Mouse (Mus musculus): ENCODE data around the gene 4930402F06Rik.

4930402F06Rik gene

GRCm38 (mm10) chr2:35416473-35416872 is 19.5 kb upstream of the 4930402F06Rik start:
- no peak for DNase-seq (ENCODE audit: low read depth)

GRCm38 (mm10) chr2:35412810-35413209 is 15.8 kb upstream of the 4930402F06Rik start:
- no peak for DNase-seq (ENCODE audit: low read depth)

DNA sequence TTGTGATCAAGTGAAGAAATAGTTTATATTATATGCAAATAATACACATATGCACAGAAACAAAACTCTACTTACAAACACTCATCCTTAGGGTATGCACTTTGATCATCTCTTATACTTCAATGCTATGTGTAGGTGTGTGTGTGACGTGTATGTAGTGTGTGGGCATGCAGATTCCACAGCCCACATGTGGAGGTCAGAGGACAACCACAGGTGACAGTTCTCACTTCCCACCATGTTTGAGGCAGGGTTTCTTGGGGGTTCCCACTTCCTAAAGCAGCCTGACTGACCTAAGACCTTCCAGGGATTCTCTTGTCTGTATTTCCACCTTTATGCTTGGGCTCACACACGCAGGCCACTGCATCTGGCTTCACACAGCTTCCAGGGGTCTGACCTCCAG is 15.3 kb upstream of the 4930402F06Rik start:
- DNase-seq (ENCODE audit: low read depth) = no peak

GRCm38 (mm10) chr2:35411640-35412190 is 14.7 kb upstream of the 4930402F06Rik start:
- DNase-seq (ENCODE audit: low read depth) = no peak

- no peak for DNase-seq (ENCODE audit: low read depth)
Measured at GRCm38 (mm10) chr2:35409466-35409865, 12.5 kb upstream of the 4930402F06Rik start.

- DNase-seq (ENCODE audit: low read depth) = no peak
Measured at GRCm38 (mm10) chr2:35408409-35409110, 11.6 kb upstream of the 4930402F06Rik start.

DNA sequence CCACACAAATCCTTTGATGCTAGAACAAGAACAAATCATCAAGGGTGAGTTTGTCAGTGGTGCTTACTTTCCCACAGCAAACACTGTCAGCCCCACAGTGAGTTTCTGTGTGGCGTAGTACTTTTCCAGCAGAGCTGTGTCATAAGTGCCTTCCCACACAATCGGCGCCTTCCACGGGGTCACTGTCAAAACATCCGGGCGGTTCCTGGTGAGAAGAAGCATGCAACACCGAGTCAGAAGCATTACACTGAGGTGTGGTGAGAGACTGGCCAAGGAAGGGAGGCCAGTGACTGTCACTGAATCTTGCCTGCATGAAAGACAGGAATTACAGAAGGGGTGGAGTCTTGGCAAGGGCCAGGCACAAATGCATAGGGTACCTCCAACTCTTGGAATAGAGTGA is 10.9 kb upstream of the 4930402F06Rik start:
- DNase-seq (ENCODE audit: low read depth) = no peak

DNA sequence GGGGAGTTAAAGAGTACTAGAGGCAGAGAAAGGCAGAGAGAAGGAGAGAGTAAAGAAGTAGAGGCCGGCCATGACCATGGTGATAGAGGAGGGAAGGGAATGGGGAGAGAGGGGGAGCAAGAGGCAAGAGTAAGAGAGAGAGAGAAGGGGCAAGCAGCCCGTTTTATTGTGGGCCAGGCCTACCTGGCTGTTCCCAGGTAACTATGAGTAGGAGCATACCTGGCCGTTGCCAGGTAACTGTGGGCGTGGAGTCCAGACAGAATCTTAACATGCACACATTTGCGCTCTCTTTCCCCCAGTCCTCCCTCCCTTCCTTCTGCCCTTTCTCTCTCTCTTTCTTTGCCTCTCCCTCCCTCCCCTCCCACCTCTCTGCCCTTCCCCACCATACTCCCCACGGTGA is 10.3 kb upstream of the 4930402F06Rik start:
- no peak for DNase-seq (ENCODE audit: low read depth)

GRCm38 (mm10) chr2:35406611-35407010 is 9.6 kb upstream of the 4930402F06Rik start:
- DNase-seq (ENCODE audit: low read depth) = no peak

DNA sequence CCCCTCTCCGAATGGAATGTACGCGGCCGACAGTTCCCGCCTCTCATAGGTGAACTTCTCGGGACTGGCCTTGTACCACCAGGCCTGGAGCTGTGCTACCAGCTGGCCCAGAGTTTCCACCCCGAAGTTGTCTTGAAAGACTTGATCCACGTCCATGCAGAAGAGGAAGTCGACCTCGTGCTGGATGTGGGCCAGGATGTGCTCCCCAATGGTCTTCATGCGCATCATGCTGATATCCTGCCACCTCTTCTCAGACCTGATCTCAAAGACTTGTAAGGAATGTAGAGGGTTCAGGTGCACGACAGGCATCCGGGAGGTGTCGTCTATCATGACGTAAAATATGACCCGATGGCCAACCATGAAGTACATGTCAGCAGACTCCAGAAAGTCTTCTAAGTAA is 5.4 kb upstream of the 4930402F06Rik start:
- no peak for DNase-seq (ENCODE audit: low read depth)

DNA sequence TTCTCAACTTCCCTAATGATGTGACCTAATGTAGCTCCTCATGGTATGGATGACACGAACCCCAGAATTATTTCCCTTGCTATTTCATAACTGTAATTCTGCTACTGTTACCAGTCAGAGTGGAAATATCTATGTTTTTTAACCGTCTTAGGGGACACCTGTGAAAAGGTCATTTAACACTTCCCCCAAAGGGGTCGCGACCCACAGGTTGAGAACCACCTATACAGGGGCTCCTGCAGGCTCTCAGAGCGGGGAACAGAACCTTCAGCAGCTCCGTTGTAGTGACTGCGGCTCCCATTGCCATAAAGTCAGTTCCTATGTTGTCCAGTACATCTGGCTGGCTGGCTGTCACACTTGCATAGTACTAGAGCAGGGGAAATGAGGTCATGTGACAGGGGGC is 3.8 kb upstream of the 4930402F06Rik start:
- no peak for DNase-seq (ENCODE audit: low read depth)

GRCm38 (mm10) chr2:35398184-35398828 is 1.3 kb upstream of the 4930402F06Rik start:
- no peak for DNase-seq (ENCODE audit: low read depth)

- peak; percentile 51 for DNase-seq (ENCODE audit: low read depth)
Measured at GRCm38 (mm10) chr2:35397590-35398173, 707 bp upstream of the 4930402F06Rik start.

GRCm38 (mm10) chr2:35385441-35385871 is 11.5 kb downstream of the 4930402F06Rik start:
- DNase-seq (ENCODE audit: low read depth) = no peak

DNA sequence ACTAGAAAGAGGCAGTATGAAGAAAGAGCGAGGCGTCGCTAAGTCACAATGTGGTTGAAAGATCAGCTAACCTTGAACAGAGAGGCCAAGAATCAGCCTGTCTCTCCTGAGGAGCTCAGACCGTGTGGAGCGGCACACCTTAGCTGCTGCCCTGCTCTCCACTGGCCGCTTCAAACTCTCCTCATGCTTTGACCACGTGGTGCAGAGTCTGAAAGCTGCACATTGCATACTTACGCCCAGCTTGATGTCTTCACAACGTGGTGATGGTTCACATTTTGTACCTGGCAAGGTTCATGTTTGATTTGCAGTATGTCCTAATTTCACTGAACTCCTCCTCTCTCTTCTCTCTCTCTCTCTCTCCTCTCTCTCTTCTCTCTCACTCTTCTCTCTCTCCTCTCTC is 17.7 kb downstream of the 4930402F06Rik start:
- no peak for DNase-seq (ENCODE audit: low read depth)

DNA sequence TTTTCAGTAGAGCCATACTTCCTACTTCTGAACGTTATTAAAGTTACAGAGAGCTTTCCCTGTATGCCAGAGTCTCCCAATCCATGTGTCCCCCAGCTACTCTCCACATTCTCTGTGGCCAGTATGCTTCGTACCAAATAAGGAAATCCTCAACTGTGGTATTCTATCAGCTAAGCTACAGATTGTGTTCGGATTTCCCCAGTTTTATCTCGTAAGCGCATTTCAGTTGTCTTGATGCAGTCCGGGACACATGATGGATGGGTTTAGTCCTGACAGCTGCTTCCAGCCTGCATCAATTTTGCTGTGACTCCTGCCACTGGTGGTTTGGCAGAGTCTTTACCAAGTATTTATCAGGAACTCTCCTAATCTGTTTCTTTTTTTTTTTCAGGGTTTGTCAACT is 19.4 kb downstream of the 4930402F06Rik start:
- DNase-seq (ENCODE audit: low read depth) = no peak

DNA sequence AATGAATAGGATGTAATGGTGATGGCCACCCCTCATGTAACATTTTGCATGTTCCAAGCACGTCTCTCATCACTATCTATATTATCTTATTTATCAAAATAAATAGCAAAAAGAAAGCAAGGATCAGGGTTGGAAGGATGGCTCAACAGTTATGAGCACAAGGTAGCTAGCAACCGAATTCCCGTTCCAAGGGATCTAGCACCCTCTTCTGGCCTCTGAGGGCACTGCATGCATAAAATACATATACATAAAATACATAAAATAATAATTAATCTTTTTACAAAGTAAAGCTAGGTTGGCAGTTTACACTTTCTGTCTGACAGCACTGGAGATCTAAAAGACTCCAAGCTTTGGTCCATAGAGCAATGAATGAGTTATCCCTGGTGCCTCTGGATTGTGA is 24.0 kb downstream of the 4930402F06Rik start:
- DNase-seq (ENCODE audit: low read depth) = no peak

DNA sequence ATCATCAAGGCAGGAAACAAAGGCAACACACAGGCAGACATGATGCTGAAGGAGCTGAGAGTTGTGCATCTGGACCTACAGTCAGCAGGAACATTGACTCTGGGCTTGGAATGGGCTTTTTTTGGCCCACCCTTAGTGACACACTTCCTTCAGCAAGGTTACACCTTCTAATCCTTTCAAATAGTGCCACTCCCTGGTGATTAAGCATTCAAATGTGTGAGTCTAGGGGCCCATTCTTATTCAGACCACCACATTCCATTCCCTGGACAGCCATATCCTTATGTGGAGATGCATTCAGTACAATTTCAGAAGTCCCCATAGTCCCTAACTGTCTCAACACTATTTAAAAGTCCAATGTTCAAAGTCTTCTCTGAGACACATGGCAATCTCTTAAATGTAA is 26.3 kb downstream of the 4930402F06Rik start:
- DNase-seq (ENCODE audit: low read depth) = no peak

- DNase-seq (ENCODE audit: low read depth) = no peak
Measured at GRCm38 (mm10) chr2:35367629-35368028, 29.3 kb downstream of the 4930402F06Rik start, which contains the start of gene 4930568D16Rik. TSS of gene 4930568D16Rik (minus strand) at chr2:35367729.

DNA sequence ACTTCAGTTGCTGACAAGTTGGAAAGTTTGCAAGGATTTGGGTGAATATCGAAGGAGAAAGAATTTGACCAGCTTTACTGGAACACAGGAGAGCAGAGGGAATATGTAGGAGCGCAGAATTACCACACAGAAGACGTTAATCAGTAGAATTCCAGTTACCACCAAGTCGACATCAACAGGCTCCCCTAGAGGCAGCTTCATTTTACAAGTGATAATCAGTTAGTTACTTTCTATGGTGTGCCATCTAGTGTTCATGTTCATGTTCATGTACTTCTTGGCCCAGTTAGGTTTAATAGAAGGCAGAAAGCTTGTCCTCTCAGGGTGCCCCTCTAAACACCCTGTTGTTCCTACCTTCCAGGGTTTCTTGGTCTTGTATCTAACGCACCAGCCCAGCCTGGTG is 47.8 kb downstream of the 4930402F06Rik start:
- peak; percentile 42 for DNase-seq (ENCODE audit: low read depth)

GRCm38 (mm10) chr2:35345984-35346383 is 51.0 kb downstream of the 4930402F06Rik start:
- no peak for DNase-seq (ENCODE audit: low read depth)

DNA sequence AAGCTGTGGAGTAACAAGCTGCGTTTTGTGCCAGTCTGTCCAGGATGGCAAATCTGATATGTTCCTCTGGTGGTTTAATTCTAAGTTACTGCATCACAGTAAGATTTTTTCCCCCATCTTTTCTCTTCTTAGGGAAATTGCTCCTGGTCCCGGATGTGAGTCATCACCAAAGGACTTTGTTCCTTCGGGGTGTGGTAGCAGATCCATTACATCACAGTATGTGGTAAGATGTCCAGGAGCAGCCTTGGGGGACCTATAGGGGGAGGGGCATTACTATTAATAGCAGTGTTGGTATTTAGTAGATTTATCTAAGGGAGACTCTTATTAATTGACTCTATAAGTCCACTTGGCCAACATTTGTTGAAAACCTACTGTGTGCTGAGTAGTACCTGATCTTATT is 54.4 kb downstream of the 4930402F06Rik start:
- peak; percentile 24 for DNase-seq (ENCODE audit: low read depth)

DNA sequence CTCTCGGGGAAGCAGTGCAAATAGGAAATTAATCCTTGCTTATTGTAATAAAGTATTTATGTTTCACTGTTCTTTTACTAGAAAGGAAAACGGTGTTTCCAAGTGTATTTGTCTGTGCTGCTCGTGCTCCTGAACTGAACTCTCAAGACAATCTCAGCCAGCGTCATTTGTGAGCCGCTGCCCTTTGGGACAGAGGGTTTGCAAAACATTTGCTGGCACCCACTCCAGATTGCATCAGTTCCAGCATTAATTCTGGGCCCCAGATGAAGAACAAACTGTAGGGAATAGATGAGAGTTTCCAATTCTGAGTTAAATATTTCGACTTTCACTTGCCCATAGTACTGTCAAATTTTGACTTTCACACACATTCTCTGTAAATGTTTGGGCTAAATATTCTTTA is 58.3 kb downstream of the 4930402F06Rik start:
- DNase-seq (ENCODE audit: low read depth) = no peak

Data from fibroblast of lung, adult 2 months (primary cell).